Mouse (Mus musculus) liver, embryonic 14.5 days (tissue): ENCODE data around the gene Boll.

Source experiments
- CTCF ChIP-seq: IDR thresholded peaks from 2 replicates; pipeline ENCODE4 v1.5.1; 2016; ENCODE audit warnings: antibody characterized with exemption, low read depth, control low read depth
- EP300 ChIP-seq: IDR thresholded peaks from 2 replicates; pipeline ENCODE4 v1.6.1; 2016; ENCODE audit warnings: antibody characterized with exemption, low read depth

DNA sequence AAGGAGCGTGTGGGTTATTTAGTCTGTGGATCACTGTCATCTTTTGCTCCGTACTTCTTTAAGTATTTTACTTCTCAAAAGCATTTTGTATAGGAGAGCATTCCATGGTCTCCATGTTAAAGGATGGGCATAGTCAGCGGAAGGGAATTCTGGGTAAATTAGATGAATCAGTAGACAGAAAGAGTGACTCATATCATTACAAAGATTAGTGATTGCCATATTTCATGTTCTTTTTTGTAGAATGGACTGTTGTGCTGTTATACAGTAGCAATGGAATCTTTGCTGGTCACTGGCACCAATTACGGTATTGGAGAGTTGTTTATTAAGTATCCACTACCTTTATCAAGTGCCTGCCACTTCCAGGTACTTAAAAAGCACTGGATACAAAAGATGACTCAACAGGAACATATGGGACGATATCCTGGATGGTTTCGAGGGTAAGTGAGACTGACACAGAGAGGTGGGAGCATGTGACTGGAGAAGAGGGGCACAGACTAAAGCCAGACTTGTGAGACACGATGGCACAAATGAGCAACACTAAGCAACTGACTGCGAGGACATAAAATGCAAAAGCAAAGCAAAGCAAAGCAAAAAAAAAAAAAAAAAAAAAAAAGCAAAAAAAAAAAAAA lies 134.9 kb downstream of the Boll start:
- TF ChIP-seq EP300 (no peak), CTCF (no peak)
